Mouse (Mus musculus): ENCODE data around the gene Mustn1. TPM values are rescaled to one million over a fixed set of nuclear protein-coding genes. Genes with fewer than 3 reads are reported as not detected.

The Mustn1 gene
- polyA plus RNA-seq, 1 experiment from 2014 or later, result 0.88 TPM

DNA sequence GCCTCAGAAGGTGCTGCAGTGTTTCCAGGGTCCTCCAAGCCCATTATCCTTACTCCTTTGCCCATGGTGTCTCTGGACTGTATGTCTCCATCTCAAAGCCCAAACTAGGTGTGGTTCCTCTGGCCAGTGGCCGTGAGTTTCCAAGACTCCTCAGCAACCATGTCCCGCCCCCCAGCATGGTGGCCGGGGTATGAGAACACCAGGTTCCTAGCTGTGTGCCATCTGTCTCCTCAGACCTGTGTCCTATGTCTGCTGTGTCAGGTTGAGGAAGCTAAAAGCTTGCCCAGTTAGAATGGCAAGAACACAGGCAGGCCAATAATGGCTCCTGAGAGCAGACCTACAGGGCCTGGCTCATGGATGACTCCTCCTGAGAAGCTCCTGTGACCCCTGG is 2.7 kb downstream of the Mustn1 start:
- Histone ChIP-seq H3K4me3 (no peak overlapping the region), H3K9me3 (no peaks in the 10 kb centered on the region), H3K9ac (no peak overlapping the region), H3K27me3 (no peaks in the 10 kb centered on the region), H3K36me3 (no peaks in the 10 kb centered on the region), H3K4me2 (no peak overlapping the region), H3K4me1 (replicated peaks) (no peaks in the 10 kb centered on the region), H3K27ac (replicated peaks) (no peak overlapping the region)
- no peak for ATAC-seq (ENCODE audit: low FRiP score, low read depth)
- WGBS, result 92% methylated on average over 3 of the region's 3 CpGs

DNA sequence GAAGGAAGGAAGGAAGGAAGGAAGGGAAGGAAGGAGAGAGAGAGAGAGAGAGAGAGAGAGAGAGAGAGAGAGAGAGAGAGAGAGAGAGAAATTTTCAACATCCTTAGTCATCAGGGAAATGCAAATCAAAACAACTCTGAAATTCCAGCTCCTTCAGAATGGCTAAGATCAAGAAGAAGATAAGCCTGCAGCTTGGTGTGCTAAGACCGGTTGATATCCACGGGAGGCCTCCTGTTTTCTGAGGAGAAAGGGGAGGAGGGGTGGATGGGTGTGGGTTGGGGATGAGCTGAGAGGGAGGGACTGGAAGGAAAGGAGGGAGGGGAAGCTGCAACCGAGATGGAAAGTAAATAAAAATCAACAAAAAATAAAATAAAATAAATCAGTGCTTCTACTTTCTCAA is 6.3 kb downstream of the Mustn1 start:
- Histone ChIP-seq H3K4me2 (no peak overlapping the region), H3K9ac (no peak overlapping the region), H3K4me1 (replicated peaks) (no peaks in the 10 kb centered on the region), H3K4me3 (no peak overlapping the region), H3K27me3 (no peaks in the 10 kb centered on the region), H3K27ac (replicated peaks) (no peak overlapping the region), H3K9me3 (no peaks in the 10 kb centered on the region), H3K36me3 (no peaks in the 10 kb centered on the region)
- no peak for ATAC-seq (ENCODE audit: low FRiP score, low read depth)
- 19% methylated on average over 3 of the region's 3 CpGs for WGBS

DNA sequence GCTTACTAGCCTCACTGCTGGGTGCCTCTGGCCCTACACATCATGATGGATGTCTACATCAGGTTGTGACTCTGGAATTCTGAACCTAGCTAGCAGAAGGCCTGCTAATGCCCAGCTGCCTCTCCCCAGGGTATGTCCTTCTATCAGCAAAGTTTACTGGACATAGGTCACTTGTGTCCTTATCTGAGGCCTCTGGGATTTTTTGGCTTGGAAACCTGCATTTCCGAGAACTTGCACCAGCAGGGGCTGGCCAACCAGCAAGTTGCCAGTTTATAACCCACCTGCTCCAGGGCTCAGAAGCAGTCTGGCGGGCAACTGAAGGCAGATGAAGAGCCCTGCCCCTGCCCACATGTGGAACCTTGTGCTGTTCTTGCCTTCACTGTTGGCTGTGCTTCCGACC is 7.2 kb downstream of the Mustn1 start, which contains the start of gene Itih4:
Gene Itih4 (plus strand): TSS at position 273 of the 400 bp plus-strand sequence.
- Histone ChIP-seq H3K27ac (replicated peaks) (no peak within 1 kb of the TSS), H3K4me2 (no peak within 1 kb of the TSS), H3K36me3 (no peaks in the 10 kb centered on the region), H3K27me3 (no peaks in the 10 kb centered on the region), H3K9ac (no peak within 1 kb of the TSS), H3K4me3 (no peak within 1 kb of the TSS), H3K9me3 (no peaks in the 10 kb centered on the region), H3K4me1 (replicated peaks) (no peaks in the 10 kb centered on the region)
- 97% methylated on average over 3 of the region's 3 CpGs for WGBS
- no peak for ATAC-seq (ENCODE audit: low FRiP score, low read depth)

DNA sequence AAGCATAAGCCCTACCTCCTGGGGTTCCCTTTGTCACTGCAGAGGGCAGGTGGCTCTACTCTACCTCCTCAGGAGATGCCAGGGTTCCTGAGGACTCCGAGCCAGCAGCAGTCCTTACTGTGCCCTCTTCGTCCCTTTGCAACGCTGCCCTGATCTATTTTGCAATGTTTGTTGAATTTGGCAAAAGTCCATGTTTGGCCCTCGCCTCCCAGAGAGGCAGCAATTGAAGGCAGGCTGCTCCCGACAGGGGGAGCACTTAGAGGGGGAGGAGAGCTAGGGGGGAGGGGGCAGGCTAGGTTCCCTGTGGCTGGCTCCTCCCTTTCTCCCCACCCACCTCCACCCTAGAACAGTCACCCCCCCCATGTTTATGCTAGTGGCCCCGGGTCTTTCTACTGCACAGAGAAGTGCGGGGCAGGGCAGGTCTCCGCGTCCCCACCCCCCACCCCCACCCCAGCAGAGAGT is 9.3 kb downstream of the Mustn1 start:
- no peaks in the 10 kb centered on the region for H3K4me1 ChIP-seq (replicated peaks)
- no peak overlapping the region for H3K9ac ChIP-seq
- no peaks in the 10 kb centered on the region for H3K9me3 ChIP-seq
- 20% methylated on average over 9 of the region's 9 CpGs for WGBS
- no peaks in the 10 kb centered on the region for H3K36me3 ChIP-seq
- H3K27ac ChIP-seq (replicated peaks), result no peak overlapping the region
- no peak overlapping the region for H3K4me3 ChIP-seq
- no peaks in the 10 kb centered on the region for H3K27me3 ChIP-seq
- ATAC-seq (ENCODE audit: low FRiP score, low read depth), result no peak
- H3K4me2 ChIP-seq, result no peak overlapping the region

DNA sequence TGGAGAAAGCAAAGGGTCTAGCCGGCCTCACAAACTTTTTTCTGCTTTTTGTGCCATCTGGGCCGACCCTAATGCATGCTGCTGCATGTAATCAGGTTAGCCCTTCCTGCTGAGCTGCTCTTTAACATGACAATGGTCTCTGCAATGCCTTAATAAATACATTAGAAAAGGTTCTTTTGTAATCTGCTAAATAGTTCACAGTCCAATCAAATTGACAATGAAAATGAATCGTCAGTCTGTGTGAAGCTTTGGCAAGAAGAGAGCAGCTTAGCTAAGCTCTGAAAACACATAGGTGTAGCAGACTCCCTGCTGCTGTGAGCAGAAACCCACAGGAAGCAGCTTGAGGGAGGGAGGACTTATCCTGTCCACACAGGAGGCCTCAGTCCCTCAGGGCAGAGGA is 21.0 kb downstream of the Mustn1 start:
- Histone ChIP-seq H3K27me3 (no peaks in the 10 kb centered on the region), H3K27ac (replicated peaks) (no peak overlapping the region), H3K4me1 (replicated peaks) (no peaks in the 10 kb centered on the region), H3K4me3 (no peak overlapping the region), H3K36me3 (no peaks in the 10 kb centered on the region), H3K9me3 (no peaks in the 10 kb centered on the region), H3K4me2 (no peak overlapping the region), H3K9ac (no peak overlapping the region)
- WGBS, result 19% methylated on average over 3 of the region's 3 CpGs
- no peak for ATAC-seq (ENCODE audit: low FRiP score, low read depth)

DNA sequence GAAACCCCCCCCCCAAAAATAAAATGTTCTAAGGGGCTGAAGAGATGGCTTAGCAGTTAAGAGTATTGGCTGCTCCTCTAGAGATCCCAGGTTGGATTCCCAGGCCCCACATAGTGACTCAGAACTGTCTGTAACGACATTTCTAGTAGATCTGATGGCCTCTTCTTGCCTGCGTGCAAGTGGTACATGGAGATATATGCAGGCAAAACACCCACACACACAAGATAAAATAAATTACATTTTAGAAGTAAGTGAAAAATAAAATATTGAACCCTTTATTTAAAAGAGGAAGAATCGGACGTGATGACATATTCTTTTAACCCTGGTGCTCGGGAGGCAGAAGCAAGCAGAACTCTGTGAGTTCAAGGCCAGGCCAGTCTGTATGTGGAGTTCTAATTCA is 23.6 kb downstream of the Mustn1 start:
- no peaks in the 10 kb centered on the region for H3K27me3 ChIP-seq
- 92% methylated on average over 5 of the region's 5 CpGs for WGBS
- no peak overlapping the region for H3K4me3 ChIP-seq
- H3K4me2 ChIP-seq, result no peak overlapping the region
- H3K4me1 ChIP-seq (replicated peaks), result no peaks in the 10 kb centered on the region
- no peaks in the 10 kb centered on the region for H3K9me3 ChIP-seq
- no peak overlapping the region for H3K9ac ChIP-seq
- no peak overlapping the region for H3K27ac ChIP-seq (replicated peaks)
- H3K36me3 ChIP-seq, result no peaks in the 10 kb centered on the region
- ATAC-seq (ENCODE audit: low FRiP score, low read depth), result no peak

DNA sequence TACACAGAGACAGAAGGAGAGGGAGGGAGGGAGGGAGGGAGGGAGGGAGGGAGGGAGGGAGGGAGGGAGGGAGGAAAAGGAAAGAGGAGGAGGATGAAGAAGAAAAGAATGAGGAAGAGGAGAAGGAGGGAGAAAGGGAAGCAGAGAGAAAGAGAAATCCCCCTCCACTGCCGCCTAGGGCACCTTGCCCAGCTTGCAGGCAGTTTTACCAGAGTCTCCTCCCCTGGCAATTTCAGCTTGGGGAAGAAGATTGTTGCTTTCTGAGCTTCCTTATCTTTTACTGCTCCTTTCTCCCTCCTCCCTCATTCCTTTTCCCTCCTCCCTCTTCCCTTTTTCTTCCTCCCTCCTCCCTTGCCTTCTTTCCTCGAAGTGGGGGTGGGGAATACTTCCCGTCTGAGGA is 24.0 kb downstream of the Mustn1 start:
- Histone ChIP-seq H3K27ac (replicated peaks) (no peak overlapping the region), H3K4me1 (replicated peaks) (no peaks in the 10 kb centered on the region), H3K4me3 (no peak overlapping the region), H3K4me2 (no peak overlapping the region), H3K9ac (no peak overlapping the region), H3K9me3 (no peaks in the 10 kb centered on the region), H3K36me3 (no peaks in the 10 kb centered on the region), H3K27me3 (no peaks in the 10 kb centered on the region)
- 85% methylated on average over 3 of the region's 3 CpGs for WGBS
- no peak for ATAC-seq (ENCODE audit: low FRiP score, low read depth)

DNA sequence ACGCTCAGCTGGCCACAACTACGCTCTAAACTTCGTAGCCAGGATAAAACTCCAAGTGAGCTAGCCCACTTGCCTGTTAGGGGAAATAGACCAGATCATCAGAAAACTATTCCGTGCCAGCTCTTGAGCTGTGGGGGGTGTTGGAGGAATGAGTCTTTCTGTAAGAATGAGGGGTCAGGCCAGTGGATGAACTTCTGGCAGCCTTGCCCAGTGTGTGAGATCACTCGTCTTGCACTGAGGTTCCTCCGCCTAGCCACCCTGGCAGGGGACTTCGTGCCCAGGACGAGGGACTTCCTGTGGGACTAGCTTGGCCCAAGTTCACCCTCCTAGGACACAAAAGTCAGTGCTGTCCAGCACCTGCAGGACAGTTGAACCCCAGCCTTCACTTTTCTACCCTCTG is 25.3 kb downstream of the Mustn1 start:
- H3K27me3 ChIP-seq, result no peaks in the 10 kb centered on the region
- ATAC-seq (ENCODE audit: low FRiP score, low read depth), result no peak
- H3K4me1 ChIP-seq (replicated peaks), result no peaks in the 10 kb centered on the region
- H3K27ac ChIP-seq (replicated peaks), result no peak overlapping the region
- H3K9ac ChIP-seq, result no peak overlapping the region
- 84% methylated on average over 8 of the region's 8 CpGs for WGBS
- no peak overlapping the region for H3K4me2 ChIP-seq
- H3K4me3 ChIP-seq, result no peak overlapping the region
- no peaks in the 10 kb centered on the region for H3K36me3 ChIP-seq
- H3K9me3 ChIP-seq, result no peaks in the 10 kb centered on the region

DNA sequence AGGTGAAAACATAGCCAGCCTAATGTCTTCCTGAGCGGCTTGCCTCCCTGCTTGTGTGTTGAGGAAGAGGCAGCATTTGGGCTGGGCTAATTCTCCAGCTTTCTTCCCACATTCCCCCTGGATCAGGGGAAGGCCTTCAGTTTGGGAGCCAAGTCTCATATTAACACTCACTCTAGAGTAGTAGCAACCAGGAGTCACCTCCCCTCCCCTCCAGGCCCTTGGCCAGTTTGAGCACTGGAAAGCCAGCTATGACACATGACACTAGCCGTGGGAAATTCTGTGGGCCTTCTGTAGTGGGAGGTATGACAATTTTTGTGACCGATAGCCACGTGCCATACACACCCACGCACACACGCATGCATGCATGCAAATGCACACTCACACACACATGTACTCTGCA is 27.0 kb downstream of the Mustn1 start:
- Histone ChIP-seq H3K9me3 (no peaks in the 10 kb centered on the region), H3K4me2 (no peak overlapping the region), H3K4me3 (no peak overlapping the region), H3K9ac (no peak overlapping the region), H3K27ac (replicated peaks) (no peak overlapping the region), H3K27me3 (no peaks in the 10 kb centered on the region), H3K36me3 (no peaks in the 10 kb centered on the region), H3K4me1 (replicated peaks) (no peaks in the 10 kb centered on the region)
- WGBS, result 96% methylated on average over 6 of the region's 6 CpGs
- no peak for ATAC-seq (ENCODE audit: low FRiP score, low read depth)

DNA sequence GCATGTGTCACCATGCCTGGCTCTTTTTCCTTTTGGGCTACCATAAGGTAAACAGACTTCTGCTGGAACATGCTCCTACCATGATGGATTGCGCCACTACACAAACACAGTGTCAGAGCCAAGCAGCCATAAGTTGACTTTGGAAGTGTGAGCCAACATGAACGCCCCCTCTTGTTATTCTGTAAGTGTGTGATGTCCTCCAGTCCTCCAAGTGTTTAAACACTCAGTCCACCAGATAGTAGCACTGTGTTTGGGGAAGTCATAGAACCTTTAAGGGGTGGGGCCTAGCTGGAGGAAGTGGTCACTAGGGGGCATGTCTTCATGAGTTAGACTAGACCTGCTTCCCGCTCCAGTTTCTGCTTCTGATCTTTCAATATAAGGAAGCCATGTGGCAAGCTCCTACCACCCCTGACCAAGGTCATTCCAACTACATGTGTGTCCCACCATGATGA is 28.8 kb downstream of the Mustn1 start:
- 87% methylated on average over 3 of the region's 3 CpGs for WGBS
- Histone ChIP-seq H3K27me3 (no peaks in the 10 kb centered on the region), H3K4me2 (no peak overlapping the region), H3K4me3 (no peak overlapping the region), H3K36me3 (no peaks in the 10 kb centered on the region), H3K9me3 (no peaks in the 10 kb centered on the region), H3K9ac (no peak overlapping the region), H3K4me1 (replicated peaks) (no peaks in the 10 kb centered on the region), H3K27ac (replicated peaks) (no peak overlapping the region)
- ATAC-seq (ENCODE audit: low FRiP score, low read depth), result no peak

DNA sequence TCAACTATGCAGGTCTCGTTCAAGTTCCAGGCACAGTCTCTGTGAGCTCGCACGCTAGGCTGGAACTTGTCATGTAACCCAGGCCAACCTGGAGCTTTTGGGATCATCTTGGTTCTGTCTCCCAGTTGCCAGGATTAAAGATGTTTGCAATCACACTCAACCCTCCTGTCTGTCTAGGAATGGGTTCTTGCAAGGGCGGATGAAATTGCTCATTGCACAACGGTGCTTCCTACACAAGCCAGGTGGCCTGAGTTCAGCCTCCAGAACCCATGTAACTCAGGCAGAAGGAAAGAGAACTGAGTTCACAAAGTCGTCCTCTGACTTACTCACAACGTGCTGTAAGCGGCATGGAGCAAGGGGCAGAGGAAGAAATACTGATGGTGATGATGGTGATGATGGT is 32.1 kb downstream of the Mustn1 start:
- ATAC-seq (ENCODE audit: low FRiP score, low read depth), result no peak
- no peaks in the 10 kb centered on the region for H3K27me3 ChIP-seq
- H3K9ac ChIP-seq, result no peak overlapping the region
- H3K4me2 ChIP-seq, result no peak overlapping the region
- H3K9me3 ChIP-seq, result no peaks in the 10 kb centered on the region
- no peak overlapping the region for H3K4me3 ChIP-seq
- no peak overlapping the region for H3K27ac ChIP-seq (replicated peaks)
- 92% methylated on average over 8 of the region's 8 CpGs for WGBS
- H3K36me3 ChIP-seq, result no peaks in the 10 kb centered on the region
- no peaks in the 10 kb centered on the region for H3K4me1 ChIP-seq (replicated peaks)

DNA sequence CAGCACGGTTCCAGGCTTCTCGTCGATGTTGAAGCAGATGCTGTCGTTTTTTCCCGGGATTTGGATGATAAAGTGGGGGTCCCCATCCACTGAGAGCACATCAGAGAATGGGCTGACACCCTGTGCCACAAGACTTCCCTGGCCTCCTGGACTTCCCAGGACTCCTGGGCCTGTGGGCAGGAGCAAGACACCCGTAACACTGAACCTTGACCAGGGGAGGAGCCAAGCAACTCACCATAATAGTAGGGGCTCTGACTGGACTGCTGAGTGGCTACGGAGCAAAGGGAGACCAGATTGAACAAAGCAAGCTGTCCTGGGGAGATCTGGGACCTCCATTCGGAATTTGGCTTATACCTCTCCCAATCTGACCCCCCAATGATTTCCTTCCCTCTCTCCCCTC is 33.6 kb downstream of the Mustn1 start:
- Histone ChIP-seq H3K27me3 (no peaks in the 10 kb centered on the region), H3K36me3 (no peaks in the 10 kb centered on the region), H3K9ac (no peak overlapping the region), H3K9me3 (no peaks in the 10 kb centered on the region), H3K4me1 (replicated peaks) (no peaks in the 10 kb centered on the region), H3K27ac (replicated peaks) (no peak overlapping the region), H3K4me3 (no peak overlapping the region), H3K4me2 (no peak overlapping the region)
- WGBS, result 83% methylated on average over 8 of the region's 8 CpGs
- ATAC-seq (ENCODE audit: low FRiP score, low read depth), result no peak

DNA sequence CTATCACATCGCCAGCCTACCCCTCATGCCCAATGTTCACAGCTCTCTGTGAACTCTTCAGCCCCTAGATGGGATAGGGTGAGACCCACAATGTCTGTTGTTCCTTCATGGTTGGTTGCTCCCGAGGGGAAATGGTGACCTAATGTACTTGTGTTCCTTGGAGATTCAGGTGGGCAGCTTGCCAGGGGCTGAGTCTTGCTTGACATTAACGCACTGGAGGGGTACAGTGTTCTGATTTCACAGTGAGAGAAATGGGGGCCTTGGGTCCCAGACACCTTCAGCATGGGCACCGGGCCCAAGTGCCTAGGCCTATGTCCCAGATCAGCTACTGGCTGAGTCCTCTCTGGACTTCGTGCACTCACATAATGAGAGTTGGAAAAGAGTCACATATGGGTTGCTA is 34.4 kb downstream of the Mustn1 start:
- no peak for ATAC-seq (ENCODE audit: low FRiP score, low read depth)
- 81% methylated on average over 5 of the region's 5 CpGs for WGBS

More for the DNA sequence above, 34.4 kb downstream of the Mustn1 start:
- no peak overlapping the region for H3K27ac ChIP-seq (replicated peaks)
- no peak overlapping the region for H3K4me3 ChIP-seq
- H3K4me1 ChIP-seq (replicated peaks), result no peaks in the 10 kb centered on the region
- no peak overlapping the region for H3K9ac ChIP-seq
- no peak overlapping the region for H3K4me2 ChIP-seq
- no peaks in the 10 kb centered on the region for H3K9me3 ChIP-seq
- no peaks in the 10 kb centered on the region for H3K36me3 ChIP-seq
- H3K27me3 ChIP-seq, result no peaks in the 10 kb centered on the region

Measured in hindbrain, embryonic 15.5 days (tissue).